Mouse (Mus musculus): Measurements from ENCODE around the gene Siah3. TPM values are rescaled to one million over a fixed set of nuclear protein-coding genes. Genes with fewer than 3 reads are reported as not detected.

Gene Siah3
- polyA plus RNA-seq, 1 experiment = not detected

Other genes starting within 250 kb of the Siah3 start
- not detected for gene Cpb2, start 213.7 kb upstream of the Siah3 start, polyA plus RNA-seq (2012; fragmentation: generic; extraction: Trizol)
- gene Zc3h13, start 171.6 kb upstream of the Siah3 start, polyA plus RNA-seq (2012; fragmentation: generic; extraction: Trizol) = 10.1 TPM
- not detected for gene Spert, start 137.1 kb downstream of the Siah3 start, polyA plus RNA-seq (2012; fragmentation: generic; extraction: Trizol)
- gene Erich6b, start 186.3 kb downstream of the Siah3 start, polyA plus RNA-seq (2012; fragmentation: generic; extraction: Trizol) = not detected

Data from myocyte (in vitro differentiated cells).